Mouse (Mus musculus) lung, postnatal 0 days (tissue): ENCODE measurements around the gene Cers6. TPM values are rescaled to one million over a fixed set of nuclear protein-coding genes. Genes with fewer than 3 reads are reported as not detected.

Experiments used
- ATAC-seq: fragments of 200-750 bp; cut with Nextera tagmentation; 2 replicates; pipeline ENCODE4 v1.8.0; 2017; ENCODE audit warnings: moderate library complexity
- DNase-seq: peaks from one replicate; pipeline ENCODE4 v3.0.0-alpha.2; 2016; ENCODE audit warnings: low spot score
- H3K27ac ChIP-seq: fragments of 300-500 bp; sonication (generic); 2 replicates; pipeline ENCODE4 v1.5.1; 2014; ENCODE audit warnings: antibody characterized with exemption, mild to moderate bottlenecking, low read length, mixed read lengths
- H3K27me3 ChIP-seq: fragments of 300-500 bp; sonication (generic); replicated peaks from 2 replicates; pipeline ENCODE4 v1.6.1; 2014; ENCODE audit warnings: low read length, mixed read lengths; ENCODE audit not compliant: insufficient read depth
- H3K36me3 ChIP-seq: fragments of 300-500 bp; sonication (generic); 2 replicates; pipeline ENCODE4 v1.6.1; 2014; ENCODE audit warnings: low read length, mixed read lengths; ENCODE audit not compliant: insufficient read depth
- H3K4me1 ChIP-seq: fragments of 300-500 bp; sonication (generic); 2 replicates; pipeline ENCODE4 v1.6.1; 2014; ENCODE audit warnings: antibody characterized with exemption, low read depth, low read length, mixed read lengths; ENCODE audit not compliant: insufficient read depth
- H3K4me2 ChIP-seq: fragments of 300-500 bp; sonication (generic); replicated peaks from 2 replicates; pipeline ENCODE4 v1.6.1; 2014; ENCODE audit warnings: low read depth, mild to moderate bottlenecking, low read length, moderate library complexity, mixed read lengths
- H3K4me3 ChIP-seq: fragments of 300-500 bp; sonication (generic); 2 replicates; pipeline ENCODE4 v1.5.1; 2014; ENCODE audit warnings: low read depth, low read length
- H3K9ac ChIP-seq: fragments of 300-500 bp; sonication (generic); replicated peaks from 2 replicates; pipeline ENCODE4 v1.6.1; 2014; ENCODE audit warnings: low read depth, mild to moderate bottlenecking
- H3K9me3 ChIP-seq: fragments of 300-500 bp; sonication (generic); 2 replicates; pipeline ENCODE4 v1.6.1; 2016; ENCODE audit warnings: low read length, mixed read lengths
- CTCF ChIP-seq: IDR thresholded peaks from 2 replicates; pipeline ENCODE4 v1.5.1; 2016; ENCODE audit warnings: antibody characterized with exemption, mild to moderate bottlenecking
- EP300 ChIP-seq: IDR thresholded peaks from 2 replicates; pipeline ENCODE4 v1.6.1; 2016; ENCODE audit warnings: antibody characterized with exemption, mild to moderate bottlenecking, control low read depth
- WGBS: fragments of 180-500 bp; shearing (Covaris S2); extraction: QIAGEN DNeasy Blood & Tissue Kit; methylation state at CpG from one replicate; pipeline ENCODE4 v1.1.7; 2014; 5-methylcytosine and 5-hydroxymethylcytosine counted together
- polyA plus RNA-seq: library from polyadenylated mRNA; unstranded; fragments of >200 nt; fragmentation: Nextera tagmentation; extraction: Ambion mirVana; gene quantifications from 2 replicates; pipeline ENCODE4 v1.2.1, GENCODE M21; 2015

The Cers6 gene
- polyA plus RNA-seq, 1 experiment from 2014 or later = 9.6 TPM

DNA sequence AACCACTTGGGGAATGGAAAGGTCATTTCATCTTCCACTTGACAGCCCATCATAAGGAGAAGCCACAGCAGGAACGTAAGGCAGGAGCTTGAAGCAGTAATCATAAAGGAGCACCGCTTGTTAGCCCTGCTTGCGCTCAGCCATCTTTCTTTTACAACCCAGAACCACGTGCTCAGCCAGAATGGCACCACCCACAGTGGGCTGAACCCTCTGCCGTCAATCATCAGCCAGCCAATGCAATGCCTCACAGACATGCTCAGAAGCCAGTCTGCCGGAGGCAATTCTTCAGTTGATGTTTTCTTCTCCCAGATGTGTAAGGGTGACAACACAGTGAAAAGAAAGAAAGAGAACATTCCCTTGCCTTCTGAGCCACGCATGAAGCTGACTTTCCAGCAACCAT is 267.1 kb downstream of the Cers6 start:
- H3K27ac ChIP-seq = peak overlapping the region; percentile 51
- H3K4me1 ChIP-seq = peaks cover 7% of the 10 kb centered on the region; the same call in 1 of the 2 replicates
- H3K27me3 ChIP-seq = no peaks in the 10 kb centered on the region
- H3K4me2 ChIP-seq = 0 out of 2 replicates have a peak overlapping the region, but pooled peaks have one; percentile 1
- no peak overlapping the region for H3K4me3 ChIP-seq
- ATAC-seq (peak; percentile 65), DNase-seq (no peak)
- WGBS = 74% methylated on average over 7 of the region's 7 CpGs
- H3K36me3 ChIP-seq = no peaks in the 10 kb centered on the region
- TF ChIP-seq CTCF = no peak
- H3K9me3 ChIP-seq = no peaks in the 10 kb centered on the region
- no peak overlapping the region for H3K9ac ChIP-seq

DNA sequence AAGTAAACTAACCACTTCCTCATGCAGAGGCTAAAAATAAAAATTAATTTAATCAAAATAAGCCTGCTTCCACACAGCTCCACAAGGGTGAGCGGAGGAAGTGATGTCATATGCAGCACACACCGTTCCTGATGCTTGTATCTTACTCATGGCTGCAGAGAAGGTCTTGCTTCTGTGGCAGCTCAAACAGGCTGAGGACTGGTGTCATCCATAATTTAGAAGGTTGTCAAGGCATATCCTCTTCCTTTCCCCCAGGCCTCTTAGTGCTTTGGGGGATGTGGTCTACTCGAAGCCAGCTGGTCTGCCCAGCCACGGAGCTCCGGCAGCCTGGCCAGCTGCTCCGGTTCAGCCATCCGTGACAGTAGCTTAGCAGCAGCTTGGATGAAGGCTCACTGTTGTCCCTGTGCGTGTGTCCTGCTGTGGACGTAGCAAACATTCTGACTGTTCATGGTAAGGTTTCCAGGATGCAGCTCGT is 267.7 kb downstream of the Cers6 start:
- Histone ChIP-seq H3K36me3 (no peaks in the 10 kb centered on the region), H3K9me3 (no peaks in the 10 kb centered on the region), H3K4me1 (peaks cover 7% of the 10 kb centered on the region; the same call in 1 of the 2 replicates), H3K27me3 (no peaks in the 10 kb centered on the region), H3K4me2 (peak overlapping the region; percentile 29; the same call in 1 of the 2 replicates), H3K9ac (no peak overlapping the region), H3K4me3 (no peak overlapping the region), H3K27ac (peak overlapping the region; percentile 77)
- TF ChIP-seq EP300 = peak; percentile 47; the same call in 1 of the 2 replicates
- TF ChIP-seq CTCF = 0 out of 2 replicates have a peak, but pooled peaks have one; percentile 16
- DNase-seq (peak; percentile 52), ATAC-seq (peak; percentile 86)
- 32% methylated on average over 10 of the region's 10 CpGs for WGBS

DNA sequence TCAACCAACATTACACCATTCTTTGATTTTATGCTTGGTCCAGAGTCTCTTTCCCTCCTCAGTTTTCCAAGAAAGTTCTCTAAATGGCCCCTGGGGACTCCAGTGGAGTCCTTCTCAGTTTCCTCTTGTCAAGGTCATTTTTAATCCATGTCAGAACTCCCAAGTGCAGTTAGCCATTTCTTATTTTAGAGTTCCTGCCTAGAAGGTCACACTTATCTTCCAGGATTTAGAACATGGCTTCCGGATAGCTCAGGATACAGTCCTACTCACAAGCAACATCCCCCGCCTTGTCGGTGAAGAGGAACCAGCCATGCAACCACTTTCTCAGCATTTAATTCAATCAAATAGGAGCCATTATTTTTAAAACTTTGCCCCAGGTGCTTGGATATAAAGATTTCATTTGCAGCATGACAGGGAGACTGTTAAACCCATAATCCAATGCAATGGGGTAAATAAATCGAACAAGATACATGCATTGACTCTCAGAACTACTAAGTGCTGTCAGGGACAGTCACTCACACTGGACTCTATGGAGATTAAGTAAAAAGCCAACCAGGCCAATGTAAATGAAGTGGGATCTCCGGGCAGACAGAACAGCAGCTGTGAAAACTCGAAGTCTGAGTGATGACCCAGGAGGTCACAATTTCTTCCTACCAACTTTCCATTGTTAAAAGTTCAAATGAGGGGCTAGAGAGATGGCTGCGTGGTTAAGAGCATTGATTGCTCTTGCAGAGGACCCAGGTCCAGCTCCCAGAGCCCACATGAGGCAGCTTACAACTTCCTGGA is 268.4 kb downstream of the Cers6 start:
- WGBS = 51% methylated on average over 7 of the region's 7 CpGs
- peak; percentile 46 for ATAC-seq
- Histone ChIP-seq H3K27ac (peak overlapping the region; percentile 77), H3K4me3 (no peak overlapping the region), H3K9me3 (no peaks in the 10 kb centered on the region), H3K36me3 (no peaks in the 10 kb centered on the region), H3K4me2 (no peak overlapping the region), H3K4me1 (peaks cover 7% of the 10 kb centered on the region; the same call in 1 of the 2 replicates), H3K27me3 (no peaks in the 10 kb centered on the region), H3K9ac (no peak overlapping the region)
- no peak; the same call in 1 of the 2 replicates for TF ChIP-seq EP300
- DNase-seq = peak; percentile 42

DNA sequence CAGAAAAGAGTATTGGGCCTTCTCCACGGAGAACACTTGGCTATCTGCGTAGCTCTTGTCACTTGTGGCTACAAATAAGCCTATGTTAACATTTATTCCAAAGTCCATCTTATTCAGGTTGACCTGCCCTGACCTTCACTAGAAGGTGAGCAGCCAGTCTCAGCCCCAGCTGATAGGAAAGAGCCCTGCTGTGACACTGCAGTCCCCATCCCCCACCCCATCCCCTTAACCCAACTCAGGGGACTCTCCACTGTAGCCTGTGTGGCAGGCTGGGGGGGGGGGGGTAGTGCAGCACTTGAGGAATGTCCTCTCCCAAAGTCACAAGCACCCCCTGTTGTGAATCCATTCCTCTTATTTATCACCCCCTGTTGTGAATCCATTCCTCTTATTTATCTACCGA is 270.8 kb downstream of the Cers6 start:
- peaks cover 13% of the 10 kb centered on the region; the same call in 1 of the 2 replicates for H3K4me1 ChIP-seq
- no peaks in the 10 kb centered on the region for H3K27me3 ChIP-seq
- TF ChIP-seq EP300 (no peak), CTCF (no peak)
- no peak overlapping the region for H3K27ac ChIP-seq
- H3K9me3 ChIP-seq = no peaks in the 10 kb centered on the region
- no peaks in the 10 kb centered on the region for H3K36me3 ChIP-seq
- H3K4me3 ChIP-seq = no peak overlapping the region
- H3K4me2 ChIP-seq = no peak overlapping the region
- H3K9ac ChIP-seq = no peak overlapping the region
- ATAC-seq (no peak), DNase-seq (no peak)
- WGBS = 54% methylated on average over 3 of the region's 3 CpGs

DNA sequence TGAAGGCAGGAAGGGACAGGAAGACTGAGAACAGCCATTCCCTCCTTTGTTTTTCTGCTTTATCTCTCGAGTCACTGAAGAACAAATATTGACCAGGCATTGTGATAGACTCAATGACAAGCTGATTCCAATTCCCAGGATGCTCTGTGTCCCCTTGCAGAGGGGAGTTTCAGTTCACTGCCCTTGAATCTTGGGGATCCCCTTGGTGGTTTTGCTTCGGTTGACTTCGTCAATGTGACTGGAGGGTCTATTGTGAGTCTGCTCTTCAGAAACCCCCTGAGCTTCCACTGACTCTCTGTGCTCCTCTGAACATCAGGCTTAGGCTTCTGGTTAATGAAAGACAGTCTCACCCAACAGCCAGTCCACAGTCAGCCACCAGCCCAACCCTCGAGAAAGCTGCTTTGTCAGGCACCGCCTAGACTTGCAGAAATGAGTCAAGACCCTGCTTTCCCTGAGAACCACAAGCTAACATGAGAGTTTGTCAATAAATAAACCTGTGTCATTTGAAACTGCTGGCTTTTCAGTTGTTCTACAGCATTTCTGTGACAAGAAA is 271.3 kb downstream of the Cers6 start:
- ATAC-seq = no peak
- WGBS = 55% methylated on average over 5 of the region's 5 CpGs

DNA sequence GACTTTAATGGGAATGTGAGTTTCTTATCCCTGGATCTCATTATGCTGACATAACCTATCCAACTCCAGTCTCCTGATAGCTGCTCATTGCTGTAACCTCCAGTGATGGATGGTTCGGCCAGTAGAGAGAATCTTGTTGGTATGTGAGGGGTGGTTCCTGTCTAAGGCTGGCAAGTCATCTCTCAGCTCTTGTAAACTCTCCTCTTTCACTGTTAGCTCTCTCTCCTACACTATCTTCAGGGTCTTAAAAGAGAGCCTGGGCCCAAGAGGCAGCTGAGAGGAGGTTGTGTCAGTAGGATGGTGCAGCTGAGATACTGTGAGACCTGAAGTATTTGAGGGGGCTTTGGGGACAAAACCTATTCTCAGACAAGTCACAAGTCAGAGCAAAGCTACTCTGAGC is 272.9 kb downstream of the Cers6 start:
- no peak overlapping the region for H3K4me3 ChIP-seq
- TF ChIP-seq CTCF (no peak), EP300 (no peak)
- H3K36me3 ChIP-seq = no peaks in the 10 kb centered on the region
- peaks cover 10% of the 10 kb centered on the region; the same call in 1 of the 2 replicates for H3K4me1 ChIP-seq
- ATAC-seq (no peak), DNase-seq (no peak)
- no peak overlapping the region for H3K9ac ChIP-seq
- no peaks in the 10 kb centered on the region for H3K27me3 ChIP-seq
- 59% methylated on average over 1 of the region's 1 CpGs for WGBS
- H3K4me2 ChIP-seq = no peak overlapping the region
- H3K9me3 ChIP-seq = no peaks in the 10 kb centered on the region
- H3K27ac ChIP-seq = no peak overlapping the region

More for the DNA sequence above, 271.3 kb downstream of the Cers6 start:
- Histone ChIP-seq H3K9ac (no peak overlapping the region), H3K9me3 (no peaks in the 10 kb centered on the region), H3K27ac (no peak overlapping the region), H3K4me3 (no peak overlapping the region), H3K27me3 (no peaks in the 10 kb centered on the region), H3K36me3 (no peaks in the 10 kb centered on the region), H3K4me2 (no peak overlapping the region), H3K4me1 (peaks cover 13% of the 10 kb centered on the region; the same call in 1 of the 2 replicates)
- TF ChIP-seq EP300 (no peak), CTCF (no peak)
- DNase-seq = no peak
